Mouse (Mus musculus): ENCODE results near the gene Tep1. TPM values are rescaled to one million over a fixed set of nuclear protein-coding genes. Genes with fewer than 3 reads are reported as not detected.
A peak's percentile ranks its signal among the peaks of the same experiment; 100 is the strongest.

Tep1 gene
- polyA plus RNA-seq, 1 experiment from 2014 or later: 11.5 TPM

DNA sequence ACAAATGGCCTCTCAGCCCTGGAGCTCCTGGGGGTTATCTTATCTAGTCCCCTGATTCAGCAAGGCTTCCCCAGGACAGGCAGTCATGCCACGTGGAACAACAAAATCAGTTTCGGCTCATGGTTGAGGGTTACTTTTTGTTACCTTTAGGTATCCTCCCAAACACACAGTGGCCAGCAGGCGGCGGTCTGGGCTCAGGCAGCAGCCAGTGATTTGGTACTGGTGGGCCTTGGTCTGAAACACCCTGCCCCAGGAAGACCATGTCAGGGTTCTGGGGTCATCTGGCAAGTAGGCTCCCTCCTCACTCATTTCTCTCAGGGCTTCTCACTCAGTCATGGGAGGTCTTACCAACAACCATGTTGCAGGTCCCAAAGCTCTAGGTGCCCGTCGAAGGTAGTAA lies 33.1 kb downstream of the Tep1 start:
- no peak overlapping the region for H3K27ac ChIP-seq (ENCODE audit: low read length)
- H3K4me2 ChIP-seq (ENCODE audit: low read depth, low read length): no peak overlapping the region
- ATAC-seq (ENCODE audit: insufficient read depth, low FRiP score): no peak
- H3K4me1 ChIP-seq (ENCODE audit: control insufficient read depth, insufficient read depth, low read length): no peaks in the 10 kb centered on the region
- H3K27me3 ChIP-seq (ENCODE audit: control insufficient read depth, insufficient read depth, low read length): no peaks in the 10 kb centered on the region
- WGBS: 67% methylated on average over 6 of the region's 6 CpGs
- no peak overlapping the region for H3K9ac ChIP-seq (ENCODE audit: low read length)
- 0 out of 2 replicates have a peak, but pooled peaks cover 4% of the 10 kb centered on the region for H3K36me3 ChIP-seq (ENCODE audit: control insufficient read depth, insufficient read depth, low read length)
- no peak overlapping the region for H3K4me3 ChIP-seq (replicated peaks; ENCODE audit: low read length)
- no peaks in the 10 kb centered on the region for H3K9me3 ChIP-seq (replicated peaks; ENCODE audit: control insufficient read depth, low read length)

DNA sequence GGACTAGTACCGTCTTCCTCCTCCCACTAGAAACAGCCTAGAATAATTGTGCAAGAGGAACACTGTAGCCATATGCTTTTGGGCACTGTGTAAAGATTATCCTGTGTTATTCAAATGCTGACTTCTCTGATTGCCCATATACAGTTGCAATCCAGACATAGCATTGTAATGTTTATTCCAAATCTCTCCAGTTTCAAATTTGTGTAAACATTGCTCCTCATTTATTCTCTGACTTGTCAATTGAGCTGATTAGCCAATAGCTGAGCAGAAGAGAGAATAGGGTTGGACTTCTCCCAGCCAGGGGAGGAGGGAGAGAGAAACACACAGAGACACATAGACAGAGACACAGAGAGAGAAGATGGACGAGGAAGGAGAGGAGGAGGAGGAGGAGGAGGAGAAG lies 35.9 kb downstream of the Tep1 start:
- Histone ChIP-seq H3K4me2 (ENCODE audit: low read depth, low read length) (no peak overlapping the region), H3K9me3 (replicated peaks; ENCODE audit: control insufficient read depth, low read length) (no peaks in the 10 kb centered on the region), H3K4me1 (ENCODE audit: control insufficient read depth, insufficient read depth, low read length) (no peaks in the 10 kb centered on the region), H3K36me3 (ENCODE audit: control insufficient read depth, insufficient read depth, low read length) (0 out of 2 replicates have a peak, but pooled peaks cover 4% of the 10 kb centered on the region), H3K27ac (ENCODE audit: low read length) (peak overlapping the region; percentile 43; the same call in 1 of the 2 replicates), H3K9ac (ENCODE audit: low read length) (no peak overlapping the region), H3K27me3 (ENCODE audit: control insufficient read depth, insufficient read depth, low read length) (no peaks in the 10 kb centered on the region), H3K4me3 (replicated peaks; ENCODE audit: low read length) (no peak overlapping the region)
- ATAC-seq (ENCODE audit: insufficient read depth, low FRiP score): no peak
- WGBS: 39% methylated on average over 2 of the region's 2 CpGs

- Histone ChIP-seq H3K27ac (ENCODE audit: low read length) (peak overlapping the region; percentile 43; the same call in 1 of the 2 replicates), H3K36me3 (ENCODE audit: control insufficient read depth, insufficient read depth, low read length) (0 out of 2 replicates have a peak, but pooled peaks cover 4% of the 10 kb centered on the region)
- 81% methylated on average over 10 of the region's 10 CpGs for WGBS
Measured at GRCm38 (mm10) chr14:50833964-50834363, 36.4 kb downstream of the Tep1 start.

DNA sequence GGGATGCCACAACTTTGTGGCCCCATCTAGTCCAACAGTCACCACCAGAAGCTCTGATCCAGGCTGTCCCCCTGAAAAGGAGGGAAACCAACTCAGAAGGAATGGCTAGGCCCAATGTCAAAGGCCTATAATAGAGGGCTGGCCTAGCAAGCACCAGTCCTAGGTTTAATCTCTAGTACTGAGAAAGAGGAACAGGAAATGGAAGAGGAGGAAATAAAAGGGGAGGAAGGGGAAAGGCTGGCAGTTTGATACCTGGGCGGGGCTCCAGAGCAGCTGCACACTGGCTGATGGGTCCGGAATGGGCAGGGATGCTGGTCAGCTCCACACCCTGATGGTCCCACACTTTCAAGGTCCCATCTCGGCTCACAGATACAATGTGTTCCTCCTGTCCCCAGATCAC lies 40.5 kb downstream of the Tep1 start:
- WGBS: 62% methylated on average over 3 of the region's 3 CpGs
- no peaks in the 10 kb centered on the region for H3K4me1 ChIP-seq (ENCODE audit: control insufficient read depth, insufficient read depth, low read length)
- H3K36me3 ChIP-seq (ENCODE audit: control insufficient read depth, insufficient read depth, low read length): 0 out of 2 replicates have a peak, but pooled peaks cover 4% of the 10 kb centered on the region
- no peak for ATAC-seq (ENCODE audit: insufficient read depth, low FRiP score)
- H3K27me3 ChIP-seq (ENCODE audit: control insufficient read depth, insufficient read depth, low read length): no peaks in the 10 kb centered on the region
- H3K4me3 ChIP-seq (replicated peaks; ENCODE audit: low read length): no peak overlapping the region
- H3K9me3 ChIP-seq (replicated peaks; ENCODE audit: control insufficient read depth, low read length): no peaks in the 10 kb centered on the region
- no peak overlapping the region for H3K9ac ChIP-seq (ENCODE audit: low read length)
- no peak overlapping the region for H3K4me2 ChIP-seq (ENCODE audit: low read depth, low read length)
- no peak overlapping the region for H3K27ac ChIP-seq (ENCODE audit: low read length)

More at GRCm38 (mm10) chr14:50833964-50834363, 36.4 kb downstream of the Tep1 start:
- peak; percentile 22; the same call in 1 of the 2 replicates for ATAC-seq (ENCODE audit: insufficient read depth, low FRiP score)
- Histone ChIP-seq H3K4me2 (ENCODE audit: low read depth, low read length) (no peak overlapping the region), H3K27me3 (ENCODE audit: control insufficient read depth, insufficient read depth, low read length) (no peaks in the 10 kb centered on the region), H3K9ac (ENCODE audit: low read length) (no peak overlapping the region), H3K9me3 (replicated peaks; ENCODE audit: control insufficient read depth, low read length) (no peaks in the 10 kb centered on the region), H3K4me3 (replicated peaks; ENCODE audit: low read length) (no peak overlapping the region), H3K4me1 (ENCODE audit: control insufficient read depth, insufficient read depth, low read length) (no peaks in the 10 kb centered on the region)

GRCm38 (mm10) chr14:50826579-50826978 lies 43.8 kb downstream of the Tep1 start:
- no peak for ATAC-seq (ENCODE audit: insufficient read depth, low FRiP score)
- H3K27me3 ChIP-seq (ENCODE audit: control insufficient read depth, insufficient read depth, low read length): no peaks in the 10 kb centered on the region
- no peaks in the 10 kb centered on the region for H3K4me1 ChIP-seq (ENCODE audit: control insufficient read depth, insufficient read depth, low read length)
- peaks cover 11% of the 10 kb centered on the region; the same call in 1 of the 2 replicates for H3K36me3 ChIP-seq (ENCODE audit: control insufficient read depth, insufficient read depth, low read length)
- WGBS: 92% methylated on average over 4 of the region's 4 CpGs
- H3K4me2 ChIP-seq (ENCODE audit: low read depth, low read length): no peak overlapping the region
- no peak overlapping the region for H3K4me3 ChIP-seq (replicated peaks; ENCODE audit: low read length)
- no peak overlapping the region for H3K9ac ChIP-seq (ENCODE audit: low read length)
- no peak overlapping the region for H3K27ac ChIP-seq (ENCODE audit: low read length)
- H3K9me3 ChIP-seq (replicated peaks; ENCODE audit: control insufficient read depth, low read length): no peaks in the 10 kb centered on the region

- no peak overlapping the region for H3K4me3 ChIP-seq (replicated peaks; ENCODE audit: low read length)
- no peak overlapping the region for H3K9ac ChIP-seq (ENCODE audit: low read length)
- H3K36me3 ChIP-seq (ENCODE audit: control insufficient read depth, insufficient read depth, low read length): peaks cover 12% of the 10 kb centered on the region; the same call in 1 of the 2 replicates
- H3K4me2 ChIP-seq (ENCODE audit: low read depth, low read length): no peak overlapping the region
- H3K9me3 ChIP-seq (replicated peaks; ENCODE audit: control insufficient read depth, low read length): no peaks in the 10 kb centered on the region
- H3K4me1 ChIP-seq (ENCODE audit: control insufficient read depth, insufficient read depth, low read length): no peaks in the 10 kb centered on the region
- no peak for ATAC-seq (ENCODE audit: insufficient read depth, low FRiP score)
- no peaks in the 10 kb centered on the region for H3K27me3 ChIP-seq (ENCODE audit: control insufficient read depth, insufficient read depth, low read length)
- 79% methylated on average over 9 of the region's 9 CpGs for WGBS
- H3K27ac ChIP-seq (ENCODE audit: low read length): no peak overlapping the region
Measured at GRCm38 (mm10) chr14:50824219-50824618, 46.1 kb downstream of the Tep1 start.

GRCm38 (mm10) chr14:50823240-50823639 lies 47.1 kb downstream of the Tep1 start:
- H3K4me3 ChIP-seq (replicated peaks; ENCODE audit: low read length): no peak overlapping the region
- peaks cover 15% of the 10 kb centered on the region; the same call in 1 of the 2 replicates for H3K36me3 ChIP-seq (ENCODE audit: control insufficient read depth, insufficient read depth, low read length)
- no peak overlapping the region for H3K9ac ChIP-seq (ENCODE audit: low read length)
- no peaks in the 10 kb centered on the region for H3K9me3 ChIP-seq (replicated peaks; ENCODE audit: control insufficient read depth, low read length)
- no peak for ATAC-seq (ENCODE audit: insufficient read depth, low FRiP score)
- WGBS: 74% methylated on average over 2 of the region's 2 CpGs
- H3K4me1 ChIP-seq (ENCODE audit: control insufficient read depth, insufficient read depth, low read length): no peaks in the 10 kb centered on the region
- H3K4me2 ChIP-seq (ENCODE audit: low read depth, low read length): no peak overlapping the region
- H3K27me3 ChIP-seq (ENCODE audit: control insufficient read depth, insufficient read depth, low read length): no peaks in the 10 kb centered on the region
- no peak overlapping the region for H3K27ac ChIP-seq (ENCODE audit: low read length)

DNA sequence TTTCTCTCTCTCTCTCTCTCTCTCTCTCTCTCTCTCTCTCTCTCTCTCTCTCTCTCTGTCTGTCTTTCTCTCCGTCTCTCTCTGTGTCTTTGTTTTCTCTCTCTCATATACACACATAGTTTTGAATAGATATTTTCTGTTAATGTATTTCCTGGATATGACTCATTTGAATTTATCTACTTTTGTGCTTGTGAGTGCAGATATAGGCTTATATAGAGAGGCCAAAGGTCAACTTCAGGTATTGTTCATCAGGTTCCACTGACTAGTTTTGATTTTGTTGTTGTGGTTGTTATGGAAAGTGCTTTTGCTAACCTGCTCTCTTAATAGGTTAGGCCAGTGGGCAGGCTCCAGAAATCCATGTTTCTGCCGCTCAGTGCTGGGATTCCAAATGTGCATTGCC lies 57.3 kb downstream of the Tep1 start:
- peaks cover 3% of the 10 kb centered on the region for H3K4me1 ChIP-seq (ENCODE audit: control insufficient read depth, insufficient read depth, low read length)
- 80% methylated on average over 2 of the region's 2 CpGs for WGBS
- H3K9me3 ChIP-seq (replicated peaks; ENCODE audit: control insufficient read depth, low read length): no peaks in the 10 kb centered on the region
- no peak for ATAC-seq (ENCODE audit: insufficient read depth, low FRiP score)
- H3K4me2 ChIP-seq (ENCODE audit: low read depth, low read length): no peak overlapping the region
- peak overlapping the region; percentile 27; the same call in 1 of the 2 replicates for H3K27ac ChIP-seq (ENCODE audit: low read length)
- no peaks in the 10 kb centered on the region for H3K27me3 ChIP-seq (ENCODE audit: control insufficient read depth, insufficient read depth, low read length)
- H3K36me3 ChIP-seq (ENCODE audit: control insufficient read depth, insufficient read depth, low read length): peaks cover 19% of the 10 kb centered on the region
- H3K9ac ChIP-seq (ENCODE audit: low read length): no peak overlapping the region
- no peak overlapping the region for H3K4me3 ChIP-seq (replicated peaks; ENCODE audit: low read length)

DNA sequence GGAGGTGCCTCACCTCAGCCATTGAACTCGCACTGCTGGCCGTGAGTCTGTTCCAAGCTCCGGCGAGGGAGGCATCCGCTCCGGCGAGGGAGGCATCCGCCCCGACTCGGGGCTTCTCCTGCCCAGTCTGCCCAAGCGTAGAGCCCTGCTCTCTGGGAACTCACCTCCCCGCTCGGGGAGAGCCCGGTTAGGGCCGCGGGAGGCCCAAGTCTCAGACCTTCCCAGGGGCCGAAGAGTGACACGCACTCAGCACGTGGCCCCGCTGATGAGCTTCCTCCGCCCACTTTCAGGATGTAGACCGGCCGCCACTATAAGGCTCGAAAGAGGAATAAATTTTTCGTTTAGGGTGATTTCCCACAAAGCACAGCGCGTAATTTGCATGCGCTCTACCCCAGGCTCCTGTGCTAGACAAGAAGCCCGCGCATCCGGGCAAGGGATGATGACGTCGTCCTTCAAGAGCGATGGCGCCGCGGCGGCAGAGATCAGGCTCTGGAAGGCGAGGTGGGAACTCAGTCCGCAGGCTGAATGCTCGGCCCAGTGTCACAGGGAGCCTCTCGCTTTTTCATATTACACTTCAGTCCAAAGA lies 62.8 kb downstream of the Tep1 start, which contains the start of the genes Ccnb1ip1 and Parp2:
TSS of gene Ccnb1ip1 (minus strand) at position 246 of the 586 bp plus-strand sequence.
TSS of gene Parp2 (plus strand) at position 355 of the 586 bp plus-strand sequence.
- Histone ChIP-seq H3K27ac (ENCODE audit: low read length) (peak within 1 kb of the TSS; percentile 91), H3K9me3 (replicated peaks; ENCODE audit: control insufficient read depth, low read length) (no peaks in the 10 kb centered on the region), H3K27me3 (ENCODE audit: control insufficient read depth, insufficient read depth, low read length) (no peaks in the 10 kb centered on the region), H3K36me3 (ENCODE audit: control insufficient read depth, insufficient read depth, low read length) (no peaks in the 10 kb centered on the region), H3K9ac (ENCODE audit: low read length) (peak within 1 kb of the TSS; percentile 76), H3K4me2 (ENCODE audit: low read depth, low read length) (peak within 1 kb of the TSS; percentile 57), H3K4me1 (ENCODE audit: control insufficient read depth, insufficient read depth, low read length) (peaks cover 3% of the 10 kb centered on the region), H3K4me3 (replicated peaks; ENCODE audit: low read length) (peak within 1 kb of the TSS; percentile 64)
- WGBS: under 1% methylated on average over 42 of the region's 42 CpGs
- ATAC-seq (ENCODE audit: insufficient read depth, low FRiP score): peak; percentile 100

Measured in stomach, embryonic 16.5 days (tissue).